ENCODE assay signal across 16 mouse cellular contexts in the genomic region with DNA sequence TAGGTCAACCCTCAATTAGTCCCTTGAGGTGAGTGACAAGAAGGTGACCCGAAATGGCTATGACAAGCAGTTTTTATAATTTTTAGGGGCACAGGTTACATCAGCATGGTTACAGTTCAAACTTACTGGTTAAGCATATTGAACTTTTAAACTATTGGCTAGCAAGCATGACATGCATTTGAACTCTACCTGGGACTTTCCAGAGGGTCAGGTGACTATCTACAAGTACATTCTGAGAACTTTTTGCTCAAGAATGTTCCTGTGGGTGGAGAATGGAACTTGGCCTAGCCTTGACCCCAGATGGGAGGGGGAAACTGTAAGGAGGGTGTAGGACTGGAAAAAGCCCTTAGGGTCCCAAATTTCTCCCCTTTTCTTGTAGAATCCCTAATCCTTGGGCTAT.
"Had no signal": no experiment of that assay in that cellular context is flagged by ENCODE, and none has a peak within 500 bp of the region (broad histone marks: within the 10 kb centered on the region; RNA-seq: fewer than 3 reads in every experiment).

No protein-coding gene starts in this region.

- H3K4me1 ChIP-seq: midbrain, embryonic 10.5 days; midbrain, embryonic 12.5 days; neural tube, embryonic 13.5 days; neural tube, embryonic 15.5 days; stomach, embryonic 15.5 days had no signal

- H3K27me3 ChIP-seq: midbrain, embryonic 12.5 days; neural tube, embryonic 13.5 days; neural tube, embryonic 15.5 days; stomach, embryonic 15.5 days had no signal

- H3K4me3 ChIP-seq: midbrain, embryonic 10.5 days; midbrain, embryonic 12.5 days; myocyte; neural tube, embryonic 13.5 days; neural tube, embryonic 15.5 days; stomach, embryonic 15.5 days had no signal

- H3K9me3 ChIP-seq: midbrain, embryonic 10.5 days; midbrain, embryonic 12.5 days; neural tube, embryonic 13.5 days; neural tube, embryonic 15.5 days; stomach, embryonic 15.5 days had no signal

- H3K9ac ChIP-seq: lung, embryonic 14.5 days; midbrain, embryonic 12.5 days; neural tube, embryonic 13.5 days; neural tube, embryonic 15.5 days; stomach, embryonic 15.5 days had no signal

- H3K36me3 ChIP-seq: midbrain, embryonic 10.5 days; midbrain, embryonic 12.5 days; neural tube, embryonic 13.5 days; neural tube, embryonic 15.5 days; stomach, embryonic 15.5 days had no signal

- H3K27ac ChIP-seq: midbrain, embryonic 10.5 days; midbrain, embryonic 12.5 days; neural tube, embryonic 13.5 days; neural tube, embryonic 15.5 days; stomach, embryonic 15.5 days; stomach, postnatal 0 days had no signal

- H3K4me2 ChIP-seq: lung, embryonic 14.5 days; midbrain, embryonic 12.5 days; neural tube, embryonic 13.5 days; neural tube, embryonic 15.5 days; stomach, embryonic 15.5 days had no signal

- ATAC-seq: midbrain, embryonic 16.5 days had no signal

- DNase-seq: lung, embryonic 14.5 days; lung, postnatal 10 days; lung, postnatal 4 days; midbrain, embryonic 14.5 days; right cerebral cortex, postnatal 14 days; thymus, adult 2 months; thymus, postnatal 25 days; thymus, postnatal 4 days had no signal
